Mouse (Mus musculus): ENCODE measurements around the gene Cd109.

Cd109 gene

GRCm38 (mm10) chr9:78615401-78616021, at the start of gene Cd109:
Gene Cd109 (plus strand): TSS chr9:78615546.
- ATAC-seq (ENCODE audit: low TSS enrichment) = peak; percentile 64

GRCm38 (mm10) chr9:78569934-78570333, 45.4 kb upstream of the Cd109 start:
- peak; percentile 87 for ATAC-seq (ENCODE audit: low TSS enrichment)

GRCm38 (mm10) chr9:78576466-78576865, 38.9 kb upstream of the Cd109 start:
- no peak for ATAC-seq (ENCODE audit: low TSS enrichment)

GRCm38 (mm10) chr9:78578824-78579223, 36.5 kb upstream of the Cd109 start:
- ATAC-seq (ENCODE audit: low TSS enrichment) = no peak

- ATAC-seq (ENCODE audit: low TSS enrichment) = no peak
Measured at GRCm38 (mm10) chr9:78579644-78580396, 35.5 kb upstream of the Cd109 start.

- ATAC-seq (ENCODE audit: low TSS enrichment) = no peak; the same call in 1 of the 2 replicates
Measured at GRCm38 (mm10) chr9:78587218-78587883, 28.0 kb upstream of the Cd109 start.

GRCm38 (mm10) chr9:78587914-78588313, 27.4 kb upstream of the Cd109 start, which contains the start of gene Slc17a5:
Gene Slc17a5 (minus strand): TSS chr9:78588041.
- ATAC-seq (ENCODE audit: low TSS enrichment) = peak; percentile 91

GRCm38 (mm10) chr9:78588411-78589033, 26.8 kb upstream of the Cd109 start:
- ATAC-seq (ENCODE audit: low TSS enrichment) = peak; percentile 29

GRCm38 (mm10) chr9:78590471-78590870, 24.9 kb upstream of the Cd109 start:
- no peak for ATAC-seq (ENCODE audit: low TSS enrichment)

- no peak for ATAC-seq (ENCODE audit: low TSS enrichment)
Measured at GRCm38 (mm10) chr9:78595257-78595656, 20.1 kb upstream of the Cd109 start.

- ATAC-seq (ENCODE audit: low TSS enrichment) = no peak
Measured at GRCm38 (mm10) chr9:78595769-78596555, 19.4 kb upstream of the Cd109 start.

- peak; percentile 97 for ATAC-seq (ENCODE audit: low TSS enrichment)
Measured at GRCm38 (mm10) chr9:78596834-78597233, 18.5 kb upstream of the Cd109 start.

- no peak for ATAC-seq (ENCODE audit: low TSS enrichment)
Measured at GRCm38 (mm10) chr9:78599927-78600326, 15.4 kb upstream of the Cd109 start.

- 0 out of 2 replicates have a peak, but pooled peaks have one; percentile 55 for ATAC-seq (ENCODE audit: low TSS enrichment)
Measured at GRCm38 (mm10) chr9:78601046-78601730, 14.2 kb upstream of the Cd109 start.

GRCm38 (mm10) chr9:78614201-78614600, 1.1 kb upstream of the Cd109 start:
- ATAC-seq (ENCODE audit: low TSS enrichment) = peak; percentile 68

GRCm38 (mm10) chr9:78619285-78619684, 3.9 kb downstream of the Cd109 start:
- no peak for ATAC-seq (ENCODE audit: low TSS enrichment)

GRCm38 (mm10) chr9:78623301-78623747, 8.0 kb downstream of the Cd109 start:
- ATAC-seq (ENCODE audit: low TSS enrichment) = peak; percentile 99

- ATAC-seq (ENCODE audit: low TSS enrichment) = no peak
Measured at GRCm38 (mm10) chr9:78629991-78630390, 14.6 kb downstream of the Cd109 start.

GRCm38 (mm10) chr9:78631755-78632434, 16.5 kb downstream of the Cd109 start:
- ATAC-seq (ENCODE audit: low TSS enrichment) = no peak

- ATAC-seq (ENCODE audit: low TSS enrichment) = no peak
Measured at GRCm38 (mm10) chr9:78633976-78634375, 18.6 kb downstream of the Cd109 start.

Measured in frontal cortex, adult (tissue).